Mouse (Mus musculus): ENCODE data around the gene Vangl2.
"Not testable (repeated sequence)": the region's sequence is repeated elsewhere in the genome, so short reads cannot be mapped to it uniquely, and the experiment has no call there.

Gene Vangl2

DNA sequence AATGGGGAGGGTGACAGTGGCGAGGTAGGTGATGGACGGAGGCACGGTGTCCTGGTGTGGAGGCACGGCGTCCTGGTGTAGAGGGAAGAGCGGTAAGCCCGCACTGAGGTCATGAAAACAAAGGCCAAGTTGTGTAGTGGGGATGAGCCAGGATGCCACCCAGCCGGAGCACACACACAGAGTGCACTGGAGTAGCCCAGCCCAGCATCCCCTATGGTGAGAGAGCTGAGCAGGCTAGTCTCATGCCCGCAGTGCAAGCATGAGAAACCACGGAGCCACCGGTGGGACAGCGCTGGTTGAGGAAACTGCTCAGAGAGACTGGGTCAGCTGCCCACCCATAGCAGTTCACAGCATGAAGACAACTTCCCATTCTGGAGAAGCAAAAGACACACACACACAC is 26.6 kb downstream of the Vangl2 start:
- no peak for DNase-seq (ENCODE audit: low read depth)

DNA sequence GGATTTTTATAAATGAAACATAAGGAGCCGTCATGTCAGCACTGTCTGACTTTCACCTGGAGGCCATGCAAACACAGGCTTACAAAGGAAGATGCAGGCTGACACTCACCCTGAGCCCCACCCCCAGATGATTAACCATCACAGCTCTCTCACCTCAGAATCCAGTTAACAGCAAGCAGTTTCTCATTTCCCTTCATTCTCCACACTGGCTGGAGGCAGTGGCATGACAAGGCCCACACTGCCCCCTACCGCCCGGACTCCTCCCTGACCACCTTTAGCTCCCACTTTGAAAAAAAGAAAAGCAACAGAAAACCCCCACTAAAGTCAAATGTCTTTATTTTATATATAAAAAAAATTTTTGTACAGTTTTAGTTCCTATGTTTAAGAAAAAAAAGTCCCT is 27.6 kb downstream of the Vangl2 start:
- peak; percentile 36 for DNase-seq (ENCODE audit: low read depth)

DNA sequence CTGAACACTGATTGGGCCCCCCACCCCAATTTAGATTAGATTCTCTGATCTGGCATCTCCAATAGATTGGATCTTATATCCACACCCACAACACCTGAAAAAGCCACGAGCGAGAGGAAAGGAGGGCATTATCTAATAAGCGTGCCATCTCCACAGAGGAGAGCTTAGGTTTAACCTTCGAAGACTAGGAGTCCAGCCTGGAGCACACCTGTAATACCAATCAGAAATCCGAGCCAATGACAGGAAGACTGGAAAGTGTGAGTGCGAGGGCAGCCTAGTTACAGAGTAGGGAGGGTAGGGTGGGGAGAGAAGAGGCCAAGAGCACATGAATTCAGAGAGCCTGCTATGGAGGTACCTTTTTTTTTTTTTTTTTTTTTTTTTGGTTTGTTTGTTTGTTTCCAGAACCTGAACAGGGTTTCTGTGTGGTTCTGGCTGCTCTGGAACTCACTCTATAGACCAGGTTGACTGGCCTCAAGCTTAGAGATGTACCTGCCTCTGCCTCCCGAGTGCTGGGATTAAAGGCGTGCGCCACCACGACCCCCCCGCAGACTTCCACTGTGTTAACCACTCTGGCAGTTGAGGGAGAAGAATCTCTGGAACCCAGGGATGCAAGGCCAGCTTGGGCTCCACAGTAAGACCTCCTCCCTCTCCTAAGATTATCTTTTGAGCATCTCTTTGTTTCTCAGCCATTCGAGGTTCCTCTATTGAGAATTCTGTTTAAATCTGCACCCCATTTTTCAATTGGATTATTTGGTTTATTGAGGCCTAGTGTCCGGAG is 29.2 kb downstream of the Vangl2 start:
- no peak for DNase-seq (ENCODE audit: low read depth)

DNA sequence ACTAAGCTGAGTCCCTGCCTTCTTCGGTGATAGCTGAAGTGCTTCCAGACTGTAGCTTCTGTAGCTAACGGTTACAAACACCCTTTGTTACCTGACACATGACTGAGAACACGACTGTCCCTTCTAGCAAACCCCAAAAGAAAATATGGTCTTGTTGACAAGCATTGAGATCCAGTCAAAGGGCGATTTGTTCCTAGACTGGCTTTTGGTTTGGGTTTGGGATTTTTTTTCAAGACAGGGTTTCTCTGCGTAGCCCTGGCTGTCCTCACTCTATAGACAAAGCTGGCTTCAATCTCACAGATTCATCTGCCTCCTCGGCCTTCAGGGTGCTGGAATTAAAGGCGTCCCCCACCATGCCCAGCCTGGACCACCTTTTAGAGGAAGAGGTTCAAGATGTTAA is 31.5 kb downstream of the Vangl2 start:
- no peak for DNase-seq (ENCODE audit: low read depth)

DNA sequence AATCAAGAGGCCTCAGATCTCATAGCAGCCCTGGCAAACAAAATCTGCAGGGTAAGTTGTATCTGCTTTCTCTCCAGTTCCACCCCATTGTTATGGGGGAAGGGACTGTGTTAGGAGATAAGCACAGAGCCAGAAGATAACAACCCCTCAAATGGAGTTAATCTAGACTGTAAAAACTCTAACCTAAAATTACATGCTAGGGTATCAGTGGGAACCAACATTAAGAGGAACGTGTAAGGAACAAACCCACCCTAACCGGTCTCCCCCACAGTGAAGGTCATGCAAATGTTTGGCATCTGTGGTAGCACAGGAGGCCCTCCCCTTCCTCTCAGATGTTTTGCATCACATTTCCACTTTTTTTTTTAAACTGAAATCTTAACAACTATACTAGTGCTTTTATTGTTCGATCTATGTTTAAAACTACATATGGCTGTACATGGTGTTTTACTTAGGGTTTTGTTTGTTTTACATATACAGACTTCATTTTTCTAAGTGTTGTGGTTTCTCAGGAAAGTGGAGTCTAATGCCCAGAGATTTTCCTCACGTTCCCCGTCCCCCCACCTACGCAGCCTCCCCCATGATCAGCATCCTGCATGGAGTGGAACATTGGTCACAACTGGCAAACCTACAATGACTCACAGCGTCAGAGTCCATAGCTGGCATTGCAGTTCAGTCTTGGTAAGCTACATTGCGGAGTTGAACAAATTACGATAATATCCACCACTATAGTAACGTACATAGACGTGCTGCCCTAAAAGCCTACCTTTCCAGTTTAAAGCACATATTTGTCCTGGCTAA is 33.1 kb downstream of the Vangl2 start:
- no peak for DNase-seq (ENCODE audit: low read depth)

DNA sequence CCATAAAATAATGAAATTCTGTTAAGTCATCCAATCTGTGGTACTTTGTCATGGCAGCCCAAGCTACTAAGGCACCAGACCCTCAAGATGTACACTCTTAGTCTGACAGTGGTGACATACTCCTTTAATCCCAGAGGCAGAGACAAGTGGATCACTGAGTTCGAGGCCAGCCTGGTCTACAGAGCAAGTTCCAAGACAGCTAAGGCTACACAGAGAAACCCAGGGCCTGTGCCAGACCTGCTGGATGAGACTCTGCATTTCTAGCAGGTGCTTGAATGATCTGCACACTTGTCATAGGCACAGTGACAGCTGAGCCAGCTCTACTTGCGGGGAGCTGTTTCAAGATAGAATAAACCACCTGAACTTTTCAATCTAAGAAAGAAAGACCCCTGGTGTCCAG is 33.7 kb downstream of the Vangl2 start:
- no peak for DNase-seq (ENCODE audit: low read depth)

DNA sequence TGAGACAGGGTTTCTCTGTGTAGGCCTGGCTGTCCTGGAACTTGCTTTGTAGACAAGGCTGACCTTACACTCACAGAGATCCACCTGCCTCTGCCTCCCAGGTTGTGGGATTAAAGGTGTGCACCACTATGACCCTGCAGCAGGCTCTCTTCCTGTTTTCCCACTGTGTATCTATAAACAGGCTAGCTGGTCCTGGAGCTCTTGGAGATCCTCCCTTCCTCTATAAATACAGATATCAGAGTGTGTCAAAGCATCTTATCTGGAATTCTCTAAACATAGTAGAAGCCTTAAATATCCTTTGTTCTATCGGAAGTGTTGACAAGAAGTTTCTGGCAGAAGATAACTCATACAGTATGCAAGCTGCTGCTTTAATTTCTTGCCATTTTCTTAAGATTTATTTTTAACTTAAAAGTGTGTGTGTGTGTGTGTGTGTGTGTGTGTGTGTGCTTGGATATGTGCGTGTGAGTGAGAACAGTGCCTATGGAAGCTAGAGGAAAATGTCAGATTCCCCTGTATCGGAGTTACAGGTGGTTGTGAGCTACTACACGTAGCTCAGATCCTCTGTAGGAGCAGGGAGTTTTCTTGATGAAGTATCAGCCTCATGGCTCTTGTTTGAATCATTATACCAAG is 35.2 kb downstream of the Vangl2 start:
- DNase-seq (ENCODE audit: low read depth) = no peak

DNA sequence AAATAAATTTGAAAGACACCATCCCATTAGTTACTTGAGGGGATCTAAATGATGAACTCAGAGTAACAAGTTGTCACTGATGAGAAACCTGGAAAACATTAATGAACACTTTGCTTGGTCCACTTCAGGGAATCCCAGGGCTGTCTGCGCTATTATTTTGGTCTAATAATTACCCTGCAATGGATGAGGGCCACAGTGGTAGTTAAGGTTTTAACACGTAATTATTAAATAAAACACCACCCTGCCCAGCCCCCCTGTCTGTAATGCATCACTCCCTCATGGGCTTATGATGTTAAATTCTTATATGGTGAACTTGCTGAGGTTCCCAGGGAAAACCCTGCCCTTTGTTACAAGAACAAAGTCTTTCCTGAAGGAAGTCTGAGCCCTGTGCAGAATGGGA is 36.4 kb downstream of the Vangl2 start:
- DNase-seq (ENCODE audit: low read depth) = no peak

DNA sequence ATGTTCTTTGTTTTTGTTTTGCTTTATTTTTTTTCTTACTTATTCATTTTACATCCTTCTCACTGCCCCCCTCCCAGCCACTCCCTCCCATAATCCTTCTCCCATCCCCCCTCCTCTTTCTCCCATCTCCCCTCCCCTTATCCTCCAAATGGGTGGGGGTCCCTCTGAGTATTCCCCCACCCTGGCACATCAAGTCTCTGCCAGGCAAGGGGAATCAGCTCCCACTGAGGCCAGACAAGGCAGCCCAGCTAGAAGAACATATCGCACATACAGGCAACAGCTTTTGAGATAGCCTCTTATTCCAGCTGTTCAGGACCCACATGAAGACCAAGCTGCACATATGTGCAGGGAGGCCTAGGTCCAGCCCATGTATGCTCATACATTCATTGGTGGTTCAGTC is 44.1 kb downstream of the Vangl2 start:
- no peak for DNase-seq (ENCODE audit: low read depth)

DNA sequence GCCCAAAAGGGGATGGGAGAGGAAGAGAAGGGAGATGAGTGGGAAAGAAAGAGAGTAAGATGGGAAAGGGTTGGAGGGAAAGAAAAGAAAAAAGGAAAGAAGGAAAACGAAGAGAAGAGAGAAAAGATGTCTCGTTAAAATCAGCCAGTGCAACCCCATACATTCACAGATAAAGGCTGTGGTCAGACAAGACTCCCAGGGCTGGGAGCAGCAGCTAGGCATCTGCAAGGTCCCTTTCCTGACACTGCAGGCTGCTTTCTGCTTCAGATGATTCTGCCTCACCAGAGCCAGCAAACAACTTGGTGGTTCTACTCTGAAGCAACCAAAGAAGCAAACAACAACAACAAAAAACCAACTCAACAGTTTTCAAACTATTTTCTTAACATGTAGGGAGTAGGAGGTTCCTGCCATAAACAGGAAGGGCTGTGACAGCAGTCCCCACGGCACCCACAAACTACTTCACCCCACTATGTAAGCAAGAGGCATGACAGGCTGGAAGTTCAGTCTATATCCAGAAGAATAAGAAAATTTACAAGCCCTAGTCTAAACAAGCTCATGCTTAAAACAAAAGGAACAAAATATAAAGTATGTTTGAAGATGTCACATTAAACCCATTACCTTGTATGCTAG is 44.8 kb downstream of the Vangl2 start:
- no peak for DNase-seq (ENCODE audit: low read depth)

DNA sequence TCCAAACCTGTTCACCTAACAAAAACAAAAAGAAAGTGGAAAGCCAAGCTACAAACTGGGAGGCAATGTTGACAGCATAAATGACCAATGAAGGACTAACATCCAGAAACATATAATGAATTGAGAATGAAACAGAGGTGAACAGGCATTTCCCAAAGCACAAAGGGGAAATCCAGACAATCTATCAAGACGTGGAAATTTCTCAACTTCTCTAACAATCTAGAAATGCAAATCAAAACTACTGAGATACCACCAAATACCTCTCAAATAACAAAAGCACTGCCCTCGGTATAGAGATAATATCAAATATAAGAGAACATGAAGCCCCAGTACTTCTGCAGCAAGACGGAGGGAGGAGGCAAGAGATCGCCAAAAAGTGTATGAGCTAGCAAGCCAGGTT is 45.5 kb downstream of the Vangl2 start:
- no peak for DNase-seq (ENCODE audit: low read depth)

DNA sequence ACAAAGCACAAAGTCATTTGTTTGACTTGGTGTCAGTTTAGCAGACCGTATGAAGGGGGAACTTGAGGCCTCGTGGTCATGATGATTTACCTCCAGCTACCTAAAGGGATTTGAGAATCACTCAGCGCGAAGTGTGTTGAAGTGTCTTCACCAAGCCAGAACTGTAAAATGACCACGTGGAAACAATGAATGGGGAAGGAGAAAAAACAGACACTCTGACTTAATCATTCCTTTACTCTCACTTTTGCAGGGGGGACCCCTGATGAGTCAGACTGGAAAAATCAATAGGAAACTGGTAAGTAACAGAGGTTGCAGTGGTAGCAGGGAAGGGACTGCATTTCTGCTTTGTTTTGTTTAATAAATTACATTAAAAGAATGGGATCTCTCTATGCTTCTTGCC is 46.1 kb downstream of the Vangl2 start:
- no peak for DNase-seq (ENCODE audit: low read depth)

DNA sequence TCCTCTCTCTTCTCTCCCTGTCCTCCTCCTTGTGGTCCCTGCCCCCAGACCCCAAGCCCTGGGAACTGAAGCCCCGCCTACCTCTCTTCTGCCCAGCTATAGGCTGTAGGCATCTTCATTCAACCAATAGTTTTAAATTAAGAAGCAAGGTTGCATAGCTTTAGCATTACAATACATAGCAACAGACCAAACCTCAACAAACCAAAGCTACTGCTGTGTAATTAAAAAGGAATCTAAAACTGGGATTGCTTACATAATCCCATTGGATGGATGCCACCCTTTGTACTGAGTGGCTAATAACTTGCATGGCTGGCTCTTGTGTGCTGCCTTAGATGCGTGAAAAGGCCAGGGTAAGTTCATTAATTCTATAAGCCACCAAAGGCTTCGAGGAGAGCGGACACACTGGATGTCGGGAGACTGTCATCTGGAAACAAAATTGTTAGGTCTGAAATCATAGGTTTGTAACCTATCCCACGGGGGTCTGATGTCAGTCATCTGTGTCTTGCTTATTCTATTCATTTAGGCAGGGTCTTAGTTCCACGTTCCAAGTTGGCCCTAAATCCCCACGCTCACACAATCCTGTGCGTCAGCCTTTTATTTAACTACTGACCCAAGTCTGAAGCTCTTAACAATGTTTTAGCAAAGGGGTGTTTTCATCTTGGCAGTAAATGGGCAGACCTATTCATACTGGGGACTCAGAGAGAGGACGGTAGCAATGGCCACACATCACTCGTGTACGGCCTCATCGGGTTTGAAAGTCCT is 48.1 kb downstream of the Vangl2 start:
- DNase-seq (ENCODE audit: low read depth) = no peak

DNA sequence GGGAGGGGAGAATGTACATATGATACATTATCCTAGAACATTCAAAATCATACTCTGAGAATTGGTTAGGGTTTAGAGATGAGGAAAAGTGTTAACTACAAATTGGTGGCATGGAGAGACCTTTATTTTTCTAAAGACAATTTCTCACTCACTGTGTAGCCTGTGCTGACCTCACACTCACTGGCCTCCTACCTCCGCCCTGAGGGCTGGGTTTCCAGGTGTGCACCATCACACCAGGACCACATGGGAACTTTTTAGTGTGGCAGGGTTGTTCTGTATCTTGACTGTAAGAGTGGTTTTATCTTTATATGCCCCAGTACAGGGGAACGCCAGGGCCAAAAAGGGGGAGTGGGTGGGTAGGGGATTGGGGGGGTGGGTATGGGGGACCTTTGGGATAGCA is 50.4 kb downstream of the Vangl2 start:
- no peak for DNase-seq (ENCODE audit: low read depth)

DNA sequence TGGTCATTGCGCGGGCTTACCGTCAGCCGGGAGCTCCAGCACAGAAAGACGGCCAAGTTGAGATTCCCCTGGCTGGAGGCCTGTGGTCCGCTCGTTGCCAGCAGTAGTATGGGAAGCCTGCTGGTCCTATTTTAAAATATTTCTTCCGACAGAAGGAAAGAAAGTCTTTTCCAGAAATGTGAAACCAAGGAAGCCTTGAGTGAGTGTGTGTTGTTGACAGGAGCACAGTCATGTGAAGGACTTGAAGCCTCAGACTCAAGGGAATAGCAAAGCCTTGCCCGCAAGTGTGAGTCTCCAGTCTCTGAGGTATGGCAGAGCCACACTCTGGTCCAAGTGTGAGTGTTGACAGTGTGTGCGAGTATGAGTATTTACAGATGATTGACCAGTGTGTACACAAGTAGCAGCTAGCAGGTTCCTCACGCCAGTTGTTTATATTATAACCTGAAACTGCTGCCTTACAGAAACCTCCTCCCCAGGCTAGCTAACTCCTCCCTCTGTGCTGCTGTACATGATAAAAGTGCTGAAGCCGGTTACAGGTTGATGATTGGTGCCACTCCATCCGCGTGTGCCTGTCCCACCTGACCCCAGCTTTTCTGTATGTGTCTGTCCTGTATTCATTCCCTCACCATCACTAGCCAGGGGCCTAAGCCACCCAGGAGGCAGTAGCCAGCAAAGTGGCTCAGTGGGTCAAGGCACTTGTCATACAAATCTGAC is 51.3 kb downstream of the Vangl2 start:
- no peak for DNase-seq (ENCODE audit: low read depth)

DNA sequence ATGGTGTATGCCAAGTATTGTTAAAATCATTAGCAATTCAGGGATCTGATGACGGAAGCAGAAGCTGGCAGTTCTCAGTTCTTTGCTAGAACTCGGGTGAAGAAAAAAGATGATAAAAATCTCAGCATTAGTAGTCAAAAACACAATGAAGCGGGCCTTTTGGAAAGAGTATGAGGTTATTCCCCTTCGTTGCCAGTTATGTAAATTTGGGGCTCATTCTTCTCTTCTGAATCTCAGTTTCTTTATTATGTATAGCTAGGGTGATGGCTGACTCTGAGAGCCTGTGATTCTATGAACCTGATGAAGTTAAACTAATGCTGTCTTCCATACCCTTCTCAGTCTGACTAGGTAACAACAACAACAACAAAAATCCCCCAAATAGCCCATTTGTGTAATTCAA is 52.4 kb downstream of the Vangl2 start:
- DNase-seq (ENCODE audit: low read depth) = no peak

DNA sequence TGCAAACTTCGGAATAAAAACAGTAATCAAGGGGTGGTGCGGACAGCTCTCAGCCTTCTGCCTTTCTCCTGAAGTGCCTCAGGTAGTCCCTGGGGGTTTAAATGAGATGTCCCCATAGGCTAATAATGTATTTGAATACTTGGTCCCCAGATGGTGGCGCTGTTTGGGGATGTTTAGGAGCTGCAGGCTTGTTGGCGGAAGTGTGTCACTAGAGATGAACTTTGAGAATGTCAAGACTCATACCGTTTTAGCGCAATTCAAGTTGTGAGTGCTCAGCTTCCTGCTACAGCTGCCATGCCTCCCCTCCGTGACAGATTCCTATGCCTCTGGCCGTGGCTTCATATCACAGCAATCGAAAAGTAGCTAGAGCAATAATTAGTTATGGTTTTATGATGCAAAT is 52.9 kb downstream of the Vangl2 start:
- no peak for DNase-seq (ENCODE audit: low read depth)

DNA sequence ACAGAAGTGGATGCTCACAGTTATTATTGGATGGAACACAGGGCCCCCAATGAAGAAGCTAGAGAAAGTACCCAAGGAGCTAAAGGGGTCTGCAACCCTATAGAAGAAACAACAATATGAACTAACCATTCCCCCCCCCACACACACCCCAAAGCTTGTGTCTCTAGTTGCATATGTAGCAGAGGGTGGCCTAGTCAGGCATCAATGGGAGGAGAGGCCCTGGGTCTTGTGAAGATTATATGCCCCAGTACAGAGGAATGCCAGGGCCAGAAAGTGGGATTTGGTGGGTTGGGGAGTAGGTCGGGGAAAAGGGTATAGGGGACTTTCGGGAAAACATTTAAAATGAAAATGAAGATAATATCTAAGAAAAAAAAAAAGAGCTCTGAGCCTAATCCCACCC is 53.9 kb downstream of the Vangl2 start:
- not testable (repeated sequence) for DNase-seq (ENCODE audit: low read depth)

DNA sequence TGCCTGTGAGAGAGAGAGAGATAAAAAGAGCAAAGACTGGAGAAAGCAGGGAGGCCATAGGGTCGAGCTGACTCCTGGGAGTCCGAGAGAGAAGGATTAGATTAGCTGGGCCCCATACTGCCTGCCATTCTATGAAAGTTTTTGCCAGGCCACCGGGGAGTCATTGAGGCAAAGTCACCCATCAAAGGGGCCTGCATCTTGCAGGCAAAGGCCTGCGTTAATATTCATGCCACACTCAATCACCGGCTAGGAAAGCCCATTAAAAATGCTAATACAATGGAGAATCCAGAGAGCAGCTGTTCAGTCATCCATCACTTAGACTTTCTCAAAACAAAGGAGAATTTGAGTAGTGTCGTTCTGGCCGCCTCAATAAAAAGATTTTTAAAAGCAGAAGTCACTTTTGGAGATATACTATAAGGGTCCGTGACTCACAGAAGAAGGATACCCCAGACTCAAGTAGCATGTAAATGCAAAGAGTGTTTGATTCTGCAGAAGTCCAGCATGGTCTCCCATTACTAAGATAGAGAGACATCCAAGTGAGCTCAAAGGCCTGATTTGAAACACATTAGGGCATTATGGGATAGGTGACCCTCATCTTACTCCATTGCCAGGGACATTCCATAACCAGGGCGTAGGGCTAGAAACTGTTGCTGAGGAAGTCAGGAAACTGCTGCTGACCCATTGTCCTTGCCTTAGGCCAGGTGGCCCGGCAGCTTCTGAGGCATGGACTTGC is 57.2 kb downstream of the Vangl2 start:
- DNase-seq (ENCODE audit: low read depth) = no peak

DNA sequence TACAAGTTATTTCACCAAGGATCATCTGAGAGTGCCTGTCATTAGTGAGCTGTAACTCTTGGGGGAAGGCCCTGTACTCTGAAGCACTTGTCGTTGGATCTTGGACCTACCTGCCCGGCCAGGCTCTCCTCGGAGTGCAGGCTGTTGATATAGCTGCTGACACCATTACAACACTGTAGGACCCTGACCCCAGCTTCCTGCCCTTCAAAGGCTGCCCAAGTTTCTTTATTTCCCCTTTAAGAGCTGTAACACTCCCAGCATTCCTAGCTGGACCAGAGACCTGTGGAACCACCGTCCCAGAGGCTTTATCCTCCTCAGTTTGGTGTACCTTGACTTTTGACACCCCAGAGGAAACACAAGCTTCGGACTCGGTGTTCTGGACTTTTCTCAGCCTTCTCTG is 59.0 kb downstream of the Vangl2 start:
- no peak for DNase-seq (ENCODE audit: low read depth)
